Mouse (Mus musculus) testis, adult 10 weeks (tissue): ENCODE data around the gene Ifna2. TPM values are rescaled to one million over a fixed set of nuclear protein-coding genes. Genes with fewer than 3 reads are reported as not detected.

Experiments
- polyA plus RNA-seq: library from polyadenylated mRNA; stranded (reverse); fragments of 350-450 nt; fragmentation: Illumina TruSeq; extraction: RNeasy Lipid Tissue Mini Kit (QIAGEN cat#74804); gene quantifications from one replicate; pipeline ENCODE4 v1.2.3, GENCODE M21; 2014; ENCODE audit warnings: low read depth, low replicate concordance

Ifna2 gene
- not detected for polyA plus RNA-seq

GRCm38 (mm10) chr4:88683812-88684211 is at the start of gene Ifna2:
Gene Ifna2 (minus strand): TSS chr4:88683912.

GRCm38 (mm10) chr4:88721791-88722721 is 38.3 kb upstream of the Ifna2 start, which contains the start of the genes Gm26566 and Klhl9:
Gene Gm26566 (plus strand): TSS chr4:88721805.
Gene Klhl9 (minus strand): TSS chr4:88722465.

DNA sequence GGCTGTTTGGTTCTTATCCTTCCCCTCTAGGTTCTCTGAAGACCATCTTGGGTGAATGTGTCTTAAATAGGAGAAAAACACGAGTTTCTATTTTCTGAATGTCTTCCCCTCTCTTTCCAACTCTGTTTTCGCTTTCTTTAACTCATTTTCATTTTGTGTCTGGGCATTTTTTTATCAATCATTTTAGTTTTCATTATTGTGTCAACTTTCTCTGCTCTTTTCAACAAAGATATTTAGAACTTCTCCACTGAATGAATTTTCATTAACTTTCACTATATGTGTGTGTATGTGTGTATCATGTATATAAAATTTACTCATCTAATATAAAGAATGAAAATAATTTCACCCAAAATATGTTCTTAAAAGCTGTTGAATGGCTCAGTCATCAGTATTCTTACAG is 7.5 kb upstream of the Ifna2 start, which contains the start of gene Ifnab:
Ifnab (minus strand) TSS at position 101 of the 400 bp plus-strand sequence.

GRCm38 (mm10) chr4:88676824-88677223 is 6.9 kb downstream of the Ifna2 start, which contains the start of gene Ifna16:
Gene Ifna16 (minus strand): TSS chr4:88676924.

GRCm38 (mm10) chr4:88644359-88644758 is 39.4 kb downstream of the Ifna2 start, which contains the start of gene Ifna13:
Gene Ifna13 (minus strand): TSS chr4:88644459.

DNA sequence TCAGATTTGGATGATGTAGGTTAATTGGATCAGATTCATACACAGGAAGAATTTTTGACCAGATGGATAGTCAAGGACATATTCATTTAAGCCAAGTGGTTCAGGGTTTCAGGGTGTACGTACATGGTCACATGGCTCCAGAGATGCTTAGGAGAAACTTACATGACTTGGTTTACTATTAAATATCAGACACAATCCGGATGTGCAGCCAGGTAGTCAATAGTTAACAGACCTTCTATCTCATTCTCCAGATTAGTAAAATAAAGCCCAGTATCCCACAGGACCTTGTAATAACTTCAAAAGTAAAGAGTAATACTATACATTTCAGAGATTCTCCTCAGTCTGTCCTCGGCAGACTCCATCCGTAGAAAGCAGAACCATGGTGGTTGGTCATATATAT is 49.4 kb downstream of the Ifna2 start, which contains the start of gene C87499:
C87499 (minus strand) TSS at position 101 of the 400 bp plus-strand sequence.

Other genes with a start within 250 kb of the Ifna2 start
- gene Hacd4, start 245.0 kb downstream of the Ifna2 start, polyA plus RNA-seq = 2.4 TPM
- gene Ifnb1, start 161.1 kb downstream of the Ifna2 start, polyA plus RNA-seq = not detected
- gene Ifna15, start 125.7 kb downstream of the Ifna2 start, polyA plus RNA-seq = not detected
- not detected for gene Ifna14, start 112.1 kb downstream of the Ifna2 start, polyA plus RNA-seq
- gene Ifna9, start 91.5 kb downstream of the Ifna2 start, polyA plus RNA-seq = not detected
- gene Ifna12, start 80.5 kb downstream of the Ifna2 start, polyA plus RNA-seq = not detected
- gene C87499, start 49.5 kb downstream of the Ifna2 start, polyA plus RNA-seq = not detected
- not detected for gene Ifna13, start 39.5 kb downstream of the Ifna2 start, polyA plus RNA-seq
- not detected for gene Ifna16, start 7.0 kb downstream of the Ifna2 start, polyA plus RNA-seq
- gene Ifnab, start 7.4 kb upstream of the Ifna2 start, polyA plus RNA-seq = not detected
- not detected for gene Gm26566, start 37.9 kb upstream of the Ifna2 start, polyA plus RNA-seq
- 41.4 TPM for gene Klhl9, start 38.6 kb upstream of the Ifna2 start, polyA plus RNA-seq
- not detected for gene Gm13271, start 71.0 kb upstream of the Ifna2 start, polyA plus RNA-seq
- gene Gm13283, start 76.2 kb upstream of the Ifna2 start, polyA plus RNA-seq = not detected
- not detected for gene Gm13290, start 89.9 kb upstream of the Ifna2 start, polyA plus RNA-seq
- gene Gm13289, start 93.0 kb upstream of the Ifna2 start, polyA plus RNA-seq = not detected
- not detected for gene Gm13272, start 95.9 kb upstream of the Ifna2 start, polyA plus RNA-seq
- gene Ifnz, start 98.2 kb upstream of the Ifna2 start, polyA plus RNA-seq = not detected
- gene Gm13276, start 101.8 kb upstream of the Ifna2 start, polyA plus RNA-seq = not detected
- gene Gm13277, start 104.7 kb upstream of the Ifna2 start, polyA plus RNA-seq = not detected
- not detected for gene Gm13278, start 107.6 kb upstream of the Ifna2 start, polyA plus RNA-seq
- gene Gm13275, start 110.6 kb upstream of the Ifna2 start, polyA plus RNA-seq = not detected
- not detected for gene Gm13279, start 113.5 kb upstream of the Ifna2 start, polyA plus RNA-seq
- gene Gm13285, start 115.8 kb upstream of the Ifna2 start, polyA plus RNA-seq = not detected
- not detected for gene Gm13287, start 119.3 kb upstream of the Ifna2 start, polyA plus RNA-seq
- not detected for gene Gm13288, start 121.6 kb upstream of the Ifna2 start, polyA plus RNA-seq
- gene Ifna7, start 132.3 kb upstream of the Ifna2 start, polyA plus RNA-seq = not detected
- gene Ifna11, start 136.0 kb upstream of the Ifna2 start, polyA plus RNA-seq = not detected
- not detected for gene Ifna6, start 143.5 kb upstream of the Ifna2 start, polyA plus RNA-seq
- not detected for gene Ifna5, start 151.6 kb upstream of the Ifna2 start, polyA plus RNA-seq
- not detected for gene Ifna4, start 157.9 kb upstream of the Ifna2 start, polyA plus RNA-seq
- not detected for gene Ifna1, start 166.2 kb upstream of the Ifna2 start, polyA plus RNA-seq
- not detected for gene Ifne, start 196.3 kb upstream of the Ifna2 start, polyA plus RNA-seq